Mouse (Mus musculus) midbrain, embryonic 16.5 days (tissue): ENCODE measurements at regions not wholly inside any gene's neighbourhood (a gene's known extent, or its start where the extent isn't known, plus 50 kb on each side); places are given as distances from the start of the nearest gene placed in this dataset.

Source experiments
- ATAC-seq: fragments of 200-750 bp; cut with Nextera tagmentation; 2 replicates; pipeline ENCODE4 v1.8.0; 2017; ENCODE audit warnings: moderate TSS enrichment
- H3K27ac ChIP-seq: fragments of 300-500 bp; sonication (generic); 2 replicates; pipeline ENCODE4 v1.5.1; 2014; ENCODE audit warnings: mild to moderate bottlenecking, low read length, mixed read lengths
- H3K27me3 ChIP-seq: fragments of 300-500 bp; sonication (generic); 2 replicates; pipeline ENCODE4 v1.6.1; 2014; ENCODE audit warnings: low read depth, low read length, mixed read lengths; ENCODE audit not compliant: control insufficient read depth, insufficient read depth
- H3K36me3 ChIP-seq: fragments of 300-500 bp; sonication (generic); 2 replicates; pipeline ENCODE4 v1.6.1; 2014; ENCODE audit warnings: mild to moderate bottlenecking, low read length, moderate library complexity, mixed read lengths; ENCODE audit not compliant: control insufficient read depth, insufficient read depth
- H3K4me1 ChIP-seq: fragments of 300-500 bp; sonication (generic); 2 replicates; pipeline ENCODE4 v1.6.1; 2014; ENCODE audit warnings: mild to moderate bottlenecking, low read length, mixed read lengths; ENCODE audit not compliant: control insufficient read depth, insufficient read depth
- H3K4me2 ChIP-seq: fragments of 300-500 bp; sonication (generic); 2 replicates; pipeline ENCODE4 v1.6.1; 2014; ENCODE audit warnings: mild to moderate bottlenecking, low read length, mixed read lengths
- H3K4me3 ChIP-seq: fragments of 300-500 bp; sonication (generic); 2 replicates; pipeline ENCODE4 v1.5.1; 2014; ENCODE audit warnings: low read depth, mild to moderate bottlenecking, low read length, moderate library complexity, mixed read lengths
- H3K9ac ChIP-seq: fragments of 300-500 bp; sonication (generic); 2 replicates; pipeline ENCODE4 v1.6.1; 2014; ENCODE audit warnings: low read depth, low read length, mixed read lengths
- H3K9me3 ChIP-seq: fragments of 300-500 bp; sonication (generic); replicated peaks from 2 replicates; pipeline ENCODE4 v1.6.1; 2014; ENCODE audit warnings: mild to moderate bottlenecking, low read length, mixed read lengths; ENCODE audit not compliant: control insufficient read depth, poor library complexity, severe bottlenecking
- WGBS: fragments of 180-500 bp; shearing (Covaris S2); extraction: QIAGEN DNeasy Blood & Tissue Kit; methylation state at CpG from one replicate; pipeline ENCODE4 v1.1.7; 2014; 5-methylcytosine and 5-hydroxymethylcytosine counted together

DNA sequence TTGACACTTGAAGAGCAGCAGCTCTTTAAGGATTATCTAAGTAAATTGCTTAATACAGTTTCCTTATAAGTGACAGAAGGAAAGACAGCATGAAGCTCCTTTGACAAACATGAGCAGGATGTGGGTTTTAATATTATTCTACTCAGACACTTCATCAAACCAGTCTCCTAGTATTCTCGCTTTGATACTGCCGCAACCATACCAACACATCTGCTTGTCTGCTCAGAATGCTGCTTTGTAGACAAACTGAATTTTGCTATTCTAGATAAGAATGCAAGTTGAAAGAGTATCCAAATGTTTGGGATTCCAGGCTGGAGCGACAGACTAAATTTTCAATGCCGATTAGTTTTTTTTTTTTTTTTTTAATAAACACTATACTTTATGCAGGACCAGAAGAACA, 105.7 kb upstream of the Robo2 start:
- ATAC-seq, result no peak
- 83% methylated on average over 4 of the region's 4 CpGs for WGBS

DNA sequence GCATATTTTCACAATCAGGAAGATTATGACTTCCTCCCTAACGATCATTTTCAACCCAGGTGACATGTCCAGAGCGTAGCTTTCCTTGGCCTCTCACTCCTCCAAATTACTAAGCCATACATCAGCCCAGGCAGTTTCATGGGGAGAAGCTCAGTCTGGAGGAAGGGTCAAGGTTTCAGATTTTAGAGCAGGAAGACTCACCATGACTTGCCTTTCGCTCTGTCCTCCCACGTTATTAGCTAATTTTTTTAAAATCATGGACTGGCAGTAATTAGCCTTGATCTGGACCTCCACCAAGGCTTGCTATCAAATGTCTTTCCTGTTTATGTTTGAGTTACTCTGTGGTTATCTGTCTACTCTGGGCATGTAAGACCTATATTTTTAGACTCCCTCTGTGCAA, 102.9 kb upstream of the Robo2 start:
- Histone ChIP-seq H3K27me3 (no peaks in the 10 kb centered on the region), H3K4me2 (no peak overlapping the region), H3K4me1 (no peaks in the 10 kb centered on the region), H3K9ac (no peak overlapping the region), H3K27ac (no peak overlapping the region), H3K4me3 (no peak overlapping the region), H3K36me3 (no peaks in the 10 kb centered on the region), H3K9me3 (no peaks in the 10 kb centered on the region)
- WGBS, result 81% methylated on average over 4 of the region's 4 CpGs
- no peak for ATAC-seq

More for the DNA sequence above, 105.7 kb upstream of the Robo2 start:
- no peak overlapping the region for H3K4me2 ChIP-seq
- H3K4me3 ChIP-seq, result no peak overlapping the region
- no peak overlapping the region for H3K27ac ChIP-seq
- no peaks in the 10 kb centered on the region for H3K27me3 ChIP-seq
- no peaks in the 10 kb centered on the region for H3K9me3 ChIP-seq
- no peaks in the 10 kb centered on the region for H3K36me3 ChIP-seq
- no peaks in the 10 kb centered on the region for H3K4me1 ChIP-seq
- no peak overlapping the region for H3K9ac ChIP-seq

DNA sequence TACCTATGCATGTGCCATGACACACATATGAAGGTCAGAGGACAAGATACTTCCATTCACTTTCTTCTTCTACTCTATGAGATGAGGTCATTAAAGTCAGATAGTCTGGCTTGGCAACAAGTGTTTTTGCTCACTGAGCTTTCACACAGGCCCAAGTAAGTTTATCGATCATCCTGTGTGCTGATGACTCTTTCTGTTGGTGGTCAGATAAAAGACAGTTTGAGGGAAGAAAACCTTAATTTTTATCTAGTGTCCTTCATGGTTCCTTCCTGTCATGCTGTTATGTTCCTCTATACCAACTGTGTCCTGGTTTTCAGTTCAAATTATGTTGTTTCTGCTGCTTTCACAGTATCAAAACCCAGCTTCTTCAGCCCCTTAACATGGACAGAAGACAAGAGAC, 98.8 kb upstream of the Robo2 start:
- no peaks in the 10 kb centered on the region for H3K9me3 ChIP-seq
- no peaks in the 10 kb centered on the region for H3K36me3 ChIP-seq
- 97% methylated on average over 1 of the region's 1 CpGs for WGBS
- H3K9ac ChIP-seq, result no peak overlapping the region
- no peak for ATAC-seq
- no peaks in the 10 kb centered on the region for H3K27me3 ChIP-seq
- no peak overlapping the region for H3K27ac ChIP-seq
- no peak overlapping the region for H3K4me2 ChIP-seq
- no peak overlapping the region for H3K4me3 ChIP-seq
- no peaks in the 10 kb centered on the region for H3K4me1 ChIP-seq

DNA sequence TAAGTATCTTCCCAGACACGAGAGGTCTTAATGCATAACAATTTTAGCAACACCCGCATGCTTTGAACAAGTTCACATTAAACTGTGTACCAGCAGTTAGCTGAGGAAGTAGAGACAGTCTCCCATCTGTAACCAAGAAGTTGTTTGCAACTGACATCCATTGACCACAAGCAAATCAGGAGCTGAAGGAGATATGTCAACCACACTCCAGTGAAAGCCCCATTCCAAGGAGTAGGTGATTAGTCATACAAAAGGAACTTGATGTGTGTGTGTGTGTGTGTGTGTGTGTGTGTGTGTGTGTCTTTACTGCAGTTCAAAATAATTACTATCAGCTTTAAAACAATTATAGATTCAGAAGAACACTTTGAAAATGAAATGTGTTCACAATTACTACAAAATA, 97.9 kb upstream of the Robo2 start:
- Histone ChIP-seq H3K36me3 (no peaks in the 10 kb centered on the region), H3K9me3 (no peaks in the 10 kb centered on the region), H3K27ac (no peak overlapping the region), H3K4me3 (no peak overlapping the region), H3K4me1 (no peaks in the 10 kb centered on the region), H3K9ac (no peak overlapping the region), H3K4me2 (no peak overlapping the region), H3K27me3 (no peaks in the 10 kb centered on the region)
- ATAC-seq, result no peak
- WGBS, result 92% methylated on average over 2 of the region's 2 CpGs

DNA sequence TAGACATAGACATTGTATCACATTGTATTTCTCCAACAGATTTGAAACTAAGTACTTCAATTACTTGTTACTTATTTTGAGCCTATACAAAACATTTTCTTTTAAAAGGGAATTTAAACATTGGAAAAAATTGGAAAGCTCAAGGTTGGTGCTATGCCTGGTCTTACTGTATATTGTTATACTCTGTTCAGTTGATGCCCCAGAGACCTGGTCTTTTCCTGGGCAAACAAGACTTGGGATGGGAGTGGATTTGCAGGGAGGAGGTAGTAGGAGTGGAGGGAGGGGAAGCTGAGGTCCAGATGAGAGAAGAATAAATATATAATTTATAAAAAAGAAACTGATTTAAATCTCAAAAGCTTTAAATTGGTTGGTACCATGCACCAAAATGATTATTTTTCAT, 95.1 kb upstream of the Robo2 start:
- Histone ChIP-seq H3K4me2 (no peak overlapping the region), H3K27ac (no peak overlapping the region), H3K4me3 (no peak overlapping the region), H3K36me3 (no peaks in the 10 kb centered on the region), H3K27me3 (no peaks in the 10 kb centered on the region), H3K9me3 (no peaks in the 10 kb centered on the region), H3K9ac (no peak overlapping the region), H3K4me1 (no peaks in the 10 kb centered on the region)
- ATAC-seq, result no peak

DNA sequence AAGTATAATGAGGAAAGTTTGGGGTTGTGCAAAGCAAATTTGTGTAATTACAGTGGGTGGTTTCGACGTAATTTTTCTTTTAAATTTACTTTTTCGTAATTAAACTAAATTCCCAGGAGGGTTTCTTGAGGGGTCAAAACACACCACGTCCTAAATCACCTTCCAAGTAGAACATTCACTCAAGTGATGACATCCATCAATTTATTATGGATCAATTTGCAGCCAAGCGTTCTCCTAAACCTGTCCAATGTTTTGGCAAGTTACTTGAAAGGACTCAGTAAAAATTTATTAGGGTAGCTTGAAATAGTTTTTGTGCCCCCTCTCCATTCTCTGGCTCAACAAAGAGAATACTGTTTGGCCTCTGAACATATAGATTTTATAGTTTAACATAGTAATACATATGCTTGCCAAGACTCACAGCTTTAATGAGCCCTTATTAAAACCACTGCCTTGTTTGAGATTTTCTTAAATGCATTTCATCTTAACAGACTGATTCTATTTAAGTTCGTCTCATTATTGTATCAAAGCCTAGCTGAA, 94.6 kb upstream of the Robo2 start:
- H3K4me2 ChIP-seq, result no peak overlapping the region
- no peak overlapping the region for H3K27ac ChIP-seq
- H3K4me3 ChIP-seq, result no peak overlapping the region
- H3K9ac ChIP-seq, result no peak overlapping the region
- H3K4me1 ChIP-seq, result no peaks in the 10 kb centered on the region
- H3K36me3 ChIP-seq, result no peaks in the 10 kb centered on the region
- 84% methylated on average over 6 of the region's 6 CpGs for WGBS
- H3K9me3 ChIP-seq, result no peaks in the 10 kb centered on the region
- no peaks in the 10 kb centered on the region for H3K27me3 ChIP-seq
- ATAC-seq, result no peak

DNA sequence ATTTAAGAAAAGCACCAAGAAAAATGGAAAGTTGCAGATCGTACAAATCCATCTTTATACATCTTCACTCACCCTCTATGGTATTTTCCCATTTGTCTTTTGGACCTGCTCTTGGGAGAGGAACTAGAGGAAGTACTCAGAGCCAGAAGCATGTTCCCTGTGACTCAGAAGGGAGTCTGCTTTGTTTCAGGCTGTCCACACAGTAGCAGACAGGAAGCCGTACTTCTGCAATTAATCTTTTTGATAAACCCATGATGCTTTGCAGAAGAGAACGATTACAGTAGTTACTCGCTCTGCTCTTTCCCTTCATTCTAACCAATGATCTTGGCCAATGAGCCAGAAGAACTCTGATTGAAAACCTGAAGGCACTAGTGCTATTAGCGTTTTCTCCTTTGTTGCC, 92.8 kb upstream of the Robo2 start:
- Histone ChIP-seq H3K4me1 (no peaks in the 10 kb centered on the region), H3K27me3 (no peaks in the 10 kb centered on the region), H3K36me3 (no peaks in the 10 kb centered on the region), H3K4me3 (no peak overlapping the region), H3K9me3 (no peaks in the 10 kb centered on the region), H3K4me2 (no peak overlapping the region), H3K27ac (no peak overlapping the region), H3K9ac (no peak overlapping the region)
- no peak for ATAC-seq
- 94% methylated on average over 5 of the region's 5 CpGs for WGBS

DNA sequence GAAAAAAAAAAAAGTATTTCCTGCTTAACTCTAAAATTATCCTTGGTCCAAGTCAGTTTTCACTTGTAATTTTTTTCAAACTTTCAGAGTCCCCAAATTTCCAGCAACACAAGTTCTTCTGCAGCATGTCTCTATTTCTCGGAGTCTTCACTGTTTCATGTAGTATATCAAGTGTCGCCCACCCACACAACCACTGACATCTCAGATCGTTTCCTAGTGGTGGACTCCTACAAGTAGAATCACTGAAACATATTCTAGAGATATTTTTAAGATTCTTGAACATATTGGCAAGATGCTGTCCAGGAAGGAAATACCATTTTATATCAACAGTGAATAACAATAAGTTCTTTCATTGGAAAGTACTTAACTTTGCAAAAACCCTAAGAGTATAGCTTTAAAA, 89.1 kb upstream of the Robo2 start:
- Histone ChIP-seq H3K9ac (no peak overlapping the region), H3K9me3 (no peaks in the 10 kb centered on the region), H3K27ac (no peak overlapping the region), H3K4me3 (no peak overlapping the region), H3K4me2 (no peak overlapping the region), H3K27me3 (no peaks in the 10 kb centered on the region), H3K4me1 (no peaks in the 10 kb centered on the region), H3K36me3 (no peaks in the 10 kb centered on the region)
- ATAC-seq, result no peak
- WGBS, result 88% methylated on average over 3 of the region's 3 CpGs

DNA sequence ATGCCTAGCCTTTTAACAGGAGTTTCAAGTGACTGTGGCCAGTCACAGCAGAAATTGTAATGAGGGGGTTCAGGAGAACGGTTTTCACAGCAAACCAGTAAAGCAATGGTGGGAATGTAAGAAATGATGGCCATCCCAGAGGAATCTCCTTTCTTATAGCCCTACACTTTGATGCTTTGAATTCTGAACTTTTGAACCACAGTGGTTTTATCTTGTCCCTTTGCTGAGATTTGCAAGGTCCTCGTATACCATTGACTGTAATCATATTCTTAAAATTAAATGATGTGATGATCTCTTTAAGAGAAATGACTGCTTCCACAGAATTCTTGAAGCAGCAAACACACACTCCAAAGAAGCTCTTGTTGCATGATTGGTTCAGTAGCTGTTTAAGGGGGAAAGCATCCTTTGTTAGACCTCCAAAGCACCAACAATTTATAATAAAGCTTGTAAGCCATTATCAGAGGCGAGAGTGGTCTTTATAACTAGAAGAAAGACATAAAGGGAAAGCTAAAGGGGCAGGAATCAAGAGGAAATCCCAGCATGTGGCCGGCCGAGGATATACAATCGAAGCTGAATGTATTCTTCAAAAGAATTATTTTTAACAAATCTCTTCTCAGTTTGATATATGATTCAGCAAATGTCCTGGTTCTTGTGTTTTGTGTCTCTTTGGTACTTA, 56.3 kb upstream of the Robo2 start:
- no peaks in the 10 kb centered on the region for H3K27me3 ChIP-seq
- H3K4me2 ChIP-seq, result no peak overlapping the region
- 0 out of 2 replicates have a peak, but pooled peaks cover 3% of the 10 kb centered on the region for H3K4me1 ChIP-seq
- H3K9ac ChIP-seq, result no peak overlapping the region
- H3K27ac ChIP-seq, result no peak overlapping the region
- 24% methylated on average over 6 of the region's 6 CpGs for WGBS
- no peak overlapping the region for H3K4me3 ChIP-seq
- ATAC-seq, result no peak; the same call in 1 of the 2 replicates
- H3K36me3 ChIP-seq, result no peaks in the 10 kb centered on the region
- H3K9me3 ChIP-seq, result no peaks in the 10 kb centered on the region
